Mouse (Mus musculus) hindbrain, embryonic 12.5 days (tissue): ENCODE measurements around the gene Zfp39. TPM values are rescaled to one million over a fixed set of nuclear protein-coding genes. Genes with fewer than 3 reads are reported as not detected.
A peak's percentile ranks its signal among the peaks of the same experiment; 100 is the strongest.

ENCODE experiments used
- ATAC-seq: fragments of 200-750 bp; cut with Nextera tagmentation; 2 replicates; pipeline ENCODE4 v1.8.0; 2017; ENCODE audit warnings: moderate TSS enrichment; ENCODE audit not compliant: low FRiP score
- H3K27ac ChIP-seq: fragments of 300-500 bp; sonication (generic); 2 replicates; pipeline ENCODE4 v1.5.1; 2016; ENCODE audit warnings: mild to moderate bottlenecking
- H3K27me3 ChIP-seq: fragments of 300-500 bp; sonication (generic); 2 replicates; pipeline ENCODE4 v1.6.1; 2016; ENCODE audit warnings: mild to moderate bottlenecking
- H3K36me3 ChIP-seq: fragments of 300-500 bp; sonication (generic); 2 replicates; pipeline ENCODE4 v1.6.1; 2016; ENCODE audit warnings: mild to moderate bottlenecking
- H3K4me1 ChIP-seq: fragments of 300-500 bp; sonication (generic); 2 replicates; pipeline ENCODE4 v1.6.1; 2016
- H3K4me2 ChIP-seq: fragments of 300-500 bp; sonication (generic); replicated peaks from 2 replicates; pipeline ENCODE4 v1.6.1; 2016; ENCODE audit warnings: mild to moderate bottlenecking
- H3K4me3 ChIP-seq: fragments of 300-500 bp; sonication (generic); 2 replicates; pipeline ENCODE4 v1.5.1; 2016; ENCODE audit warnings: mild to moderate bottlenecking
- H3K9ac ChIP-seq: fragments of 300-500 bp; sonication (generic); 2 replicates; pipeline ENCODE4 v1.6.1; 2016; ENCODE audit warnings: mild to moderate bottlenecking, moderate library complexity
- H3K9me3 ChIP-seq: fragments of 300-500 bp; sonication (generic); replicated peaks from 2 replicates; pipeline ENCODE4 v1.6.1; 2016; ENCODE audit warnings: mild to moderate bottlenecking
- WGBS: fragments of 180-500 bp; shearing (Covaris S2); methylation state at CpG from one replicate; pipeline ENCODE4 v1.1.7; 2016; 5-methylcytosine and 5-hydroxymethylcytosine counted together
- polyA plus RNA-seq: library from polyadenylated mRNA; unstranded; fragments of >200 nt; fragmentation: Nextera tagmentation; extraction: Ambion mirVana; gene quantifications from 2 replicates; pipeline ENCODE4 v1.2.1, GENCODE M21; 2016

Gene Zfp39
- polyA plus RNA-seq, 1 experiment from 2014 or later = 4.9 TPM

DNA sequence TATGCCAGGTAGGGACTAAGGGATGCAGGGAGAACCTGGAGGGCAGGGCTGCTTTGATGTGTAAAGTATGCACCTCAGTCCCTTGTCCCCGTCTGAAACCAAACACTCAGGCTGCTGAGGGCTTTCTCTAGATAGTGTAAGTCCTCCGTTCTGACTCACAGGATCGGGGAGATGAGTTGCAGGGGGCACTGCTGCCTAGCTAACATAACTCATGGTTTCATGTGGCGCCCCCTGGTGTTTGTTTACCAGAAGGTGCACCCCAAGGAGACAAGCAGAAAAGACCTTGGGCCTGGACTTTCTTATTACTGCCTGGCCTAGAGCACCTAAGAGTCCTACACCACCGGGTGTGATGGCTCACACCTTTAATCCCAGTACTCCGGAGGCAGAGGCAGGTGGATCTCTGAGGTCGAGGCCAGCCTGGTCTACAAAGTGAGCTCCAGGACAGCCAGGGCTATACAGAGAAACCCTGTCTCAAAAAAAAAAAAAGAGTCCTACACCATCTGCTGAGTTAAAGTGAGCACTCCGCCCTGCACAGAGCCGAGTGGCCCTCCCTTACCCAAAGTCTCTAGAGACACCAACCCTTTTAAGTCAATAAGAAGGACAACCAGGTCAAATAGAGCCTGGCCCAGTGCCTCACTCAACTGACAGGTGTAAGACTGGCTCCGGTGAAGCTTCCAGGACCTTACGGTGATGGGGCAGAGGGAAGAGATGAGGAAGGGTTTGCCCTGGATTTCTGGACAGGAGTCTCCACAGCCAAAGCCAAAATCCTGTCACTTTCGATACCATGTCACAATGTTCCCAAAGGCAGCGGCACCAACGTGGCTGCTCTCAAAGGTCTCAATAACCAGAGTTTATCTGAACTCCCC, 13.1 kb upstream of the Zfp39 start:
- 56% methylated on average over 14 of the region's 14 CpGs for WGBS

DNA sequence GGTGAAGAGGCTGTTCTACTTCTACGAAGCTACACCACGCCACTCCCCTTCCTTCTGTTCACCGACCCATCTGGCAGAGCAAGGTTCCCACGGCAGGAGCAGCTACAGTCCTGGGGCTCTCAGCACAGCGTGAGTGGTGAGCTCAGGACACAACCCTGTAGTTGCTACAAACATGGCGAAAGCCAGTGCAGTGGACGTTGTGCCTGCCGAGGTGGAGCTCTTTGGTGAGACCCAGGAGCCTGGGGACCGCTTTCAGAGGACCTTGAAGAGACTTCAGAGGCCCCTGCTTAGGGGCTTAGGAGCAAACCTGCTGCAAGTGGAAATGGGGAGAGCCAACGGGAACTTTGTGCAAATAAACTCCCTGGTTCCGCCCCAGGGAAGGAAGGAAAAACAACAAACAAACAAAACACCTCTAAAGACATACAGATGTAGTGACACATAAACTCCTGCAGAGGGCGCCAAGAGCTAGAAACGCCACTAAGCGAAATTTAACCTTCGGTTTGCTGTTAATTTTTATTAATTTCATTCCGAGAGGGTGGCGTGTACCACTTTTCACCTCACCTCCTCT, 10.5 kb upstream of the Zfp39 start:
- WGBS = 17% methylated on average over 17 of the region's 17 CpGs
- no peak overlapping the region for H3K27ac ChIP-seq

More for the DNA sequence above, 13.1 kb upstream of the Zfp39 start:
- H3K9ac ChIP-seq = no peak overlapping the region
- peaks cover 4% of the 10 kb centered on the region; the same call in 1 of the 2 replicates for H3K4me1 ChIP-seq
- no peak overlapping the region for H3K4me2 ChIP-seq
- no peaks in the 10 kb centered on the region for H3K36me3 ChIP-seq
- H3K9me3 ChIP-seq = no peaks in the 10 kb centered on the region
- no peak for ATAC-seq
- no peak overlapping the region for H3K4me3 ChIP-seq
- H3K27ac ChIP-seq = no peak overlapping the region
- no peaks in the 10 kb centered on the region for H3K27me3 ChIP-seq

GRCm38 (mm10) chr11:58913776-58914175, 9.8 kb upstream of the Zfp39 start:
- Histone ChIP-seq H3K27me3 (no peaks in the 10 kb centered on the region), H3K4me2 (no peak overlapping the region), H3K27ac (no peak overlapping the region), H3K9me3 (no peaks in the 10 kb centered on the region), H3K36me3 (no peaks in the 10 kb centered on the region), H3K4me3 (no peak overlapping the region), H3K9ac (no peak overlapping the region), H3K4me1 (peaks cover 4% of the 10 kb centered on the region; the same call in 1 of the 2 replicates)
- no peak for ATAC-seq
- 100% methylated on average over 1 of the region's 1 CpGs for WGBS

More for the DNA sequence above, 10.5 kb upstream of the Zfp39 start:
- H3K9me3 ChIP-seq = no peaks in the 10 kb centered on the region
- peaks cover 4% of the 10 kb centered on the region; the same call in 1 of the 2 replicates for H3K4me1 ChIP-seq
- no peaks in the 10 kb centered on the region for H3K36me3 ChIP-seq
- H3K9ac ChIP-seq = peak overlapping the region; percentile 33
- peak overlapping the region; percentile 47 for H3K4me2 ChIP-seq
- H3K27me3 ChIP-seq = no peaks in the 10 kb centered on the region
- peak overlapping the region; percentile 18 for H3K4me3 ChIP-seq
- ATAC-seq = 0 out of 2 replicates have a peak, but pooled peaks have one; percentile 35

DNA sequence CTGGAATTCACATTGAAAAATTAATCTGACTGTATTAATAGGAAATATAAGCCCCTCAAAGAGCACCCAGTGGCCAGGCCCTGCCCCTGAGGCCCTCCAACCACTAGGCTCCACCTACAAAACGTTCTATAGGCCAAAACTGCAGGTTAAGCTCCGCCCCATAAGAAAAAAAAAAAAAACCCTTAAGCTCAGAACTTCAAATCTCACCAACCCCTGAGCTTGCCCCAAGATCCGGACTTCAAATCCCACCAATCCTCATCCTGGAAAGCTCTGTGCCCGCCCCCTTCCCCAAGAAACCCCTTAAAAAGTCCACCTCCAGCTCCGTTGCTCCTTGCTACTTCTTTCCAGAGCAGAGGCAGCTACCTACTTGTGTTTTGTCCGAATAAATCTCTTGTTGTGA, 813 bp upstream of the Zfp39 start:
- Histone ChIP-seq H3K4me3 (no peak overlapping the region), H3K9ac (no peak overlapping the region), H3K27me3 (no peaks in the 10 kb centered on the region), H3K4me1 (peaks cover 8% of the 10 kb centered on the region), H3K27ac (no peak overlapping the region), H3K9me3 (no peaks in the 10 kb centered on the region), H3K4me2 (no peak overlapping the region), H3K36me3 (peaks cover 16% of the 10 kb centered on the region)
- ATAC-seq = no peak
- 33% methylated on average over 6 of the region's 6 CpGs for WGBS

DNA sequence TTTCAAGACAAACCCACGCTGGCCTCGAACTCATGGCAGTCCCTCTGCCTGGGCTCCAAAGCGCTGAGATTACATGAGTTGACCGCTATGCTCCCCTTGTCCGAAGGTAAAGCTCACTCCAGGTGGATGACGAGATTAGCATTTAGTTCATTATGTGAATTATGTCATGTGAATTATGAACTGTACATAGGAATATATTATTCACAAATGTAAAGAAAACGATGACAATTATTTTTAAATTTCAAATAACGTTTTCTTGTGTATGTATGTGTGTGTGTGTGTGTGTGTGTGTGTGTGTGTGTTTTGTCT, 339 bp upstream of the Zfp39 start:
- H3K27ac ChIP-seq = no peak overlapping the region
- 5% methylated on average over 8 of the region's 8 CpGs for WGBS
- ATAC-seq = peak; percentile 46

DNA sequence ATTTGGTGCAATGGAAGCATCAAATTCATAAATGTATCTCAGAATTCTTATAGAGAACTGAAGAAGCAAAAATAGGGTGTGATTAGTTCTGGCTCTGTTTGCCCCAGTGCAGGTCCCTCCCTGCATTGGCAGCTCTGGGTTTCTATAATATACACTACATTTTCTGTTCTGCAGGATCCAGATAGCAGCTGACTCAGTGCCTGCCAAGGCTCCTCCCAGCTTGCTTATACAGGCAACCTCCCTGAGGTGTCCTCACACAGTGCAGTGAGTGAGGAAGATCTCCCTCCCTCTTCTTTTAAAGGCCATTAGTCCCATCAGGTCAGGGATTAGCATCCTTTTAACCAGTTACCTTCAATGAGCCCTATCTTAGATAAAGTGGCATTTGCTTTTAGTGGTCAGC, 2.9 kb downstream of the Zfp39 start:
- no peaks in the 10 kb centered on the region for H3K27me3 ChIP-seq
- ATAC-seq = no peak
- H3K9me3 ChIP-seq = no peaks in the 10 kb centered on the region
- no peak overlapping the region for H3K9ac ChIP-seq
- H3K36me3 ChIP-seq = peaks cover 35% of the 10 kb centered on the region
- peaks cover 8% of the 10 kb centered on the region for H3K4me1 ChIP-seq
- no peak overlapping the region for H3K4me3 ChIP-seq
- H3K27ac ChIP-seq = no peak overlapping the region
- no peak overlapping the region for H3K4me2 ChIP-seq

More for the DNA sequence above, 339 bp upstream of the Zfp39 start:
- Histone ChIP-seq H3K4me1 (peaks cover 8% of the 10 kb centered on the region), H3K4me2 (peak overlapping the region; percentile 68), H3K9ac (no peak overlapping the region), H3K9me3 (no peaks in the 10 kb centered on the region), H3K4me3 (peak overlapping the region; percentile 60), H3K36me3 (peaks cover 16% of the 10 kb centered on the region), H3K27me3 (no peaks in the 10 kb centered on the region)

DNA sequence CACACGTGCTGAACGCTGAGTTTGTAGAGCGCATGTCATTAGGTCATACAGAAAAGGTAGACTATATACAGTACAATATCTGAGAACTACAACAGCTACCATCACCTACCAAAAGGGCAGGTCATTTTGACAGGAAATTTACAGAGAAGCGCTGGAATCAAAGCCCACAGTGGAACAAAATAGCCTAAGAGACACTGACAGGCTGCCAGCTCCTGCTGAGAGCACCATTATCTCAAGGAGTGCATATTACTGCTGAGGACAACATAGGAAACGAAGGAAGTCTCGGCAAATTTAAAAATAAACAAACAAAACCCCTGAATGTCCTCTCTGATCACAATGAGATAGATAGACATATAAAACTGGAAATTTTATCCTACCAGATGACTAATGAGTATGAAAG, 6.5 kb downstream of the Zfp39 start:
- Histone ChIP-seq H3K4me3 (no peak overlapping the region), H3K4me2 (no peak overlapping the region), H3K36me3 (peaks cover 57% of the 10 kb centered on the region), H3K9ac (no peak overlapping the region), H3K27me3 (no peaks in the 10 kb centered on the region), H3K4me1 (no peaks in the 10 kb centered on the region; the same call in 1 of the 2 replicates), H3K9me3 (no peaks in the 10 kb centered on the region), H3K27ac (no peak overlapping the region)
- ATAC-seq = no peak
- WGBS = 89% methylated on average over 6 of the region's 6 CpGs

- Histone ChIP-seq H3K4me3 (no peak overlapping the region), H3K27ac (no peak overlapping the region), H3K9ac (no peak overlapping the region), H3K27me3 (no peaks in the 10 kb centered on the region), H3K4me2 (no peak overlapping the region), H3K9me3 (no peaks in the 10 kb centered on the region), H3K36me3 (peaks cover 68% of the 10 kb centered on the region), H3K4me1 (no peaks in the 10 kb centered on the region)
- ATAC-seq = no peak
- WGBS = 75% methylated on average over 6 of the region's 6 CpGs
Observed at GRCm38 (mm10) chr11:58894456-58894855, 9.6 kb downstream of the Zfp39 start.

DNA sequence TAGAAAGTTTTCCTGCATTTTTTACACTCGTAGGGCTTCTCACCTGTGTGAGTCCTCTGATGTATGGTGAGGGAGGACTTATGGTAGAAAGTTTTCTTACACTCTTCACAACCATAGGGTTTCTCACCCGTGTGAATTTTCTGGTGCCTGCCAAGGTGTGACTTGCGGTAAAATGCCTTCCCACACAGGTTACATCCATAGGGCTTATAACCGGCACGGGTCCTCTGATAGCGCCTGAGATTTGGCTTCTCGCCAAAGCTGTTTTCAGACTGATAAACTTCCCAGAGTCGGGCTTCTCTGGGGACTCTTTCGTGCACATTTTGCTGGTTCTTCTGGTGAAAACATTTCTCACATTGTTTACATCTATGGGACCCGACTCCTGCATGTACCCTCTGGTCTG, 13.5 kb downstream of the Zfp39 start:
- Histone ChIP-seq H3K9me3 (no peaks in the 10 kb centered on the region), H3K9ac (no peak overlapping the region), H3K36me3 (peaks cover 46% of the 10 kb centered on the region), H3K27me3 (no peaks in the 10 kb centered on the region), H3K4me2 (no peak overlapping the region), H3K27ac (no peak overlapping the region), H3K4me1 (no peaks in the 10 kb centered on the region), H3K4me3 (no peak overlapping the region)
- ATAC-seq = no peak
- 95% methylated on average over 10 of the region's 10 CpGs for WGBS

DNA sequence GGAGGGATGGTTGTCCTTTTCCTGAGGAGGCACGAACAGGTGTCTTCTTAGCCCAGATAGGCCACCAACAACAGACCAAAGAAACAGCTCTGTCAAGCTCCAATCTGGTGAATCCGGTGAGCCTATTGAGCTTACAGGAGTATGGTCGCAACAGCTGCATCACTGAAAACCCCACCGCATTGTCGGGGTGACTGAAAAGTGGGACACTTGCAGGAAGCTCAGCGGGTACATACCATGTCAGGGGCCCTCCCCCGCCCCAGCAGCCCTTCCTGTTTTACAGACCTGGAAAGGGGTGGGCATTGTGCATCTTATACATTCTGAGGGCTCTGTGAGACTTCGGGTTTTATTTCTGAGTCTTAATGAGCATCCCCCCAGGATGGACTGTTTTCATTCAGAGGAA, 20.3 kb downstream of the Zfp39 start:
- 88% methylated on average over 8 of the region's 8 CpGs for WGBS
- no peak overlapping the region for H3K4me3 ChIP-seq
- no peak overlapping the region for H3K9ac ChIP-seq
- H3K4me2 ChIP-seq = no peak overlapping the region
- no peak overlapping the region for H3K27ac ChIP-seq
- no peaks in the 10 kb centered on the region for H3K9me3 ChIP-seq
- no peaks in the 10 kb centered on the region for H3K27me3 ChIP-seq
- ATAC-seq = no peak
- peaks cover 36% of the 10 kb centered on the region for H3K36me3 ChIP-seq
- no peaks in the 10 kb centered on the region for H3K4me1 ChIP-seq

DNA sequence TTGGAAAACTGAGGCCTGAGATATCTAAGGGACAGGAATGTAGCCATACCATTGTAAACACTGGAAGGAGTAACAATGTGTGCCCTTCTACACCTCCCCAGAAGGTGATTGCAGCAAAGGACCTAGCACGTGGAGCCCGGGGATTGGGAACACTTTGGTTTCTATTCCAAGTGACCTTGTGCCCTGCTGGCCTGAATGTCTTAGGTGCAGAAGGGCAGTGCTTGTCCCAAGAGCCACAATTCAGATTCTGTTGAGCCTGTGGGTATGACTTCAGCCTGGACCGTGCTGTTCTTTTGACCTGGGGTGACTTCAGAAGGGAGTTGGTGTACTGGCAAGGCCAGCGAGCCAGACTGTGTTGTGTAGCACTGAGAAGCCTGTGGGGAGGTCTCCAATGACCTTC, 33.1 kb downstream of the Zfp39 start:
- Histone ChIP-seq H3K27me3 (no peaks in the 10 kb centered on the region), H3K9me3 (no peaks in the 10 kb centered on the region), H3K27ac (no peak overlapping the region), H3K9ac (no peak overlapping the region), H3K36me3 (peaks cover 26% of the 10 kb centered on the region), H3K4me1 (peaks cover 11% of the 10 kb centered on the region), H3K4me2 (no peak overlapping the region), H3K4me3 (no peak overlapping the region)
- ATAC-seq = no peak
- WGBS = 83% methylated on average over 4 of the region's 4 CpGs

DNA sequence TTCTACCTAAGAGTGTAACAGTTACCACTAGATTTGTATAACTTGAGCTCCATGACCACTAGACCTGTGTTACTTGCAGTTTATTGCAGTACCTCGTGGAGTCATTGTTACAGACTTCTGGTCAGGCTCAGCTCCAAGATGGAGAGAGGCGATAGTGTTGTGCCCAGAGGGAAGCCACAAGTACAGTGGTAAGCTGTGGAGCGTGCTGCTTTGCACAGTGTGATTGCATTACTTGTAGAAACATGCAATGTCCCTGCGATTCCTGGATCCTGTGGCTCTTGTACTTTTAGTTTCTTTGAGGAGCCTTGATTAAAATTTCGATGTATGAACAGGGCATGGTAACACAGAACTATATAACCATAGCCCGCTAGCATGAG, 36.1 kb downstream of the Zfp39 start:
- H3K27ac ChIP-seq = no peak overlapping the region

More for the DNA sequence above, 36.1 kb downstream of the Zfp39 start:
- Histone ChIP-seq H3K9me3 (no peaks in the 10 kb centered on the region), H3K27me3 (no peaks in the 10 kb centered on the region), H3K9ac (peak overlapping the region; percentile 91), H3K4me2 (peak overlapping the region; percentile 77), H3K36me3 (peaks cover 23% of the 10 kb centered on the region), H3K4me3 (peak overlapping the region; percentile 74), H3K4me1 (peaks cover 11% of the 10 kb centered on the region)
- 0 out of 2 replicates have a peak, but pooled peaks have one; percentile 16 for ATAC-seq
- 89% methylated on average over 6 of the region's 6 CpGs for WGBS
